Mouse (Mus musculus) testis, adult 2 months (tissue): ENCODE measurements around the gene Tomm40.

ENCODE experiments used
- CTCF ChIP-seq: fragments of 200-500 bp; IDR thresholded peaks from 2 replicates; pipeline ENCODE4 v1.5.1; 2012; ENCODE audit warnings: low read depth, mild to moderate bottlenecking, inconsistent platforms, low read length, moderate library complexity; ENCODE audit not compliant: control insufficient read depth, insufficient read depth, insufficient replicate concordance
- POLR2A ChIP-seq: fragments of 200-500 bp; IDR thresholded peaks from 2 replicates; pipeline ENCODE4 v1.6.1; 2012; ENCODE audit warnings: low read depth, mild to moderate bottlenecking, inconsistent platforms, low read length, moderate library complexity; ENCODE audit not compliant: control insufficient read depth

- TF ChIP-seq CTCF (no peak), POLR2A (no peak)
These were observed 4.6 kb downstream of the Tomm40 start for GRCm38 (mm10) chr7:19710650-19711049.
